Mouse (Mus musculus): ENCODE data around the gene Creb3l4.

Creb3l4 gene

GRCm38 (mm10) chr3:90190859-90191510 is 52.3 kb downstream of the Creb3l4 start:
- DNase-seq (ENCODE audit: low spot score): no peak
